Mouse (Mus musculus): Measurements from ENCODE around the gene Washc1. TPM values are rescaled to one million over a fixed set of nuclear protein-coding genes. Genes with fewer than 3 reads are reported as not detected.
A peak's percentile ranks its signal among the peaks of the same experiment; 100 is the strongest.

Washc1 gene
- total and polyA plus RNA-seq, 3 experiments = 20.2 to 44.5 (median 37.0) TPM

DNA sequence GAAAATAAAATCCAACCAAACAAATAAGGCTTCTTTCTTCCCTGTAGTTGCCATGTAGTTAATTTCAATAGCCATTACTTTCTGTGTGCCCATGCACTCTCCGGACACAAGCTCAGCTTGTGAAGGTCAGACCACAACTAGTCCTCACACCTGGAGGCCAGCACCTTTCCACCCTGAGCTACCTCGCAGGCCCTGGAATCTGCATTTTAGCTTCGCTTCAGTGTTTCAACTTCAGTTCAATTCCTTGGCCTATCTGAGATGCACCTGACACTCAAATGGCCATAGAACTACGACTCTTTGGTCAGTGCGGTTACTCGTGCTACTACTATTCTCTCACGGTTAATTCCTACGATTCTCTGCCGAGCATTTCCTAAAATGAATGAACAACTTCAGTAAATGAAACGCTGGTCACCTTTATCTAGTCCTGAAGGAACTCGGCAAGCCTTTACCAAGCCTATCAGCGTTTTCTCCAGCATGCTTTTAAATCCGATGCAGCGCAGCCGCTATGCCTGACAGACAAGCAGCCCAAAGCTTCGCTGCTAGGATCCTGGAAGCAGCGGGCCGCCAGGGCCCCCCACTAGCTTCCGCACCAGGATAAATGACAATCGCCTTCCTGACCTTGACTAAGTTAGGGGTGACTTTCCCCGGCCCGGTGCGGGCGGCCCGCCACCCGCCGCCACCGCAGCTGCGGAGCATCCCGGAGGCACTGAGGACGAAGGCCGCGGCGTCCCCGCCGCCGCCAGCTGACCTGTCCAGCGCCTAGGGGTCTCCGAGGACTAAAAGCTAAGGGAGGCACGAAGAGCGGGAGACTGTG is 10.6 kb upstream of the Washc1 start:
- TF ChIP-seq CTCF (IDR thresholded peaks at IDR 0.05; ENCODE audit: low read depth, low read length) = no peak
- TF ChIP-seq POLR2AphosphoS5 (IDR thresholded peaks at IDR 0.05; ENCODE audit: insufficient replicate concordance, low read depth, low read length) = no peak
- no peak for TF ChIP-seq TAL1 (conservative IDR thresholded peaks at IDR 0.05; ENCODE audit: low read depth, low read length)
- no peak for TF ChIP-seq GATA2 (IDR thresholded peaks at IDR 0.05; ENCODE audit: borderline replicate concordance, low read depth, low read length)
- no peak for TF ChIP-seq GATA1 (IDR thresholded peaks at IDR 0.05; ENCODE audit: borderline replicate concordance, low read length)
- peaks cover 24% of the 10 kb centered on the region for H3K36me3 ChIP-seq (replicated peaks)
- H3K9me3 ChIP-seq (replicated peaks) = no peaks in the 10 kb centered on the region
- no peak for DNase-seq (ENCODE audit: low spot score)
- H3K27me3 ChIP-seq (ENCODE audit: insufficient read depth, low read length) = no peaks in the 10 kb centered on the region
- no peak for ATAC-seq (ENCODE audit: extremely low read depth, insufficient number of reproducible peaks, low FRiP score, poor library complexity, severe bottlenecking)
- H3K4me3 ChIP-seq (ENCODE audit: low read depth, low read length) = peak overlapping the region; percentile 92
- peaks cover 45% of the 10 kb centered on the region for H3K4me1 ChIP-seq (ENCODE audit: insufficient read depth, low read depth, low read length)

DNA sequence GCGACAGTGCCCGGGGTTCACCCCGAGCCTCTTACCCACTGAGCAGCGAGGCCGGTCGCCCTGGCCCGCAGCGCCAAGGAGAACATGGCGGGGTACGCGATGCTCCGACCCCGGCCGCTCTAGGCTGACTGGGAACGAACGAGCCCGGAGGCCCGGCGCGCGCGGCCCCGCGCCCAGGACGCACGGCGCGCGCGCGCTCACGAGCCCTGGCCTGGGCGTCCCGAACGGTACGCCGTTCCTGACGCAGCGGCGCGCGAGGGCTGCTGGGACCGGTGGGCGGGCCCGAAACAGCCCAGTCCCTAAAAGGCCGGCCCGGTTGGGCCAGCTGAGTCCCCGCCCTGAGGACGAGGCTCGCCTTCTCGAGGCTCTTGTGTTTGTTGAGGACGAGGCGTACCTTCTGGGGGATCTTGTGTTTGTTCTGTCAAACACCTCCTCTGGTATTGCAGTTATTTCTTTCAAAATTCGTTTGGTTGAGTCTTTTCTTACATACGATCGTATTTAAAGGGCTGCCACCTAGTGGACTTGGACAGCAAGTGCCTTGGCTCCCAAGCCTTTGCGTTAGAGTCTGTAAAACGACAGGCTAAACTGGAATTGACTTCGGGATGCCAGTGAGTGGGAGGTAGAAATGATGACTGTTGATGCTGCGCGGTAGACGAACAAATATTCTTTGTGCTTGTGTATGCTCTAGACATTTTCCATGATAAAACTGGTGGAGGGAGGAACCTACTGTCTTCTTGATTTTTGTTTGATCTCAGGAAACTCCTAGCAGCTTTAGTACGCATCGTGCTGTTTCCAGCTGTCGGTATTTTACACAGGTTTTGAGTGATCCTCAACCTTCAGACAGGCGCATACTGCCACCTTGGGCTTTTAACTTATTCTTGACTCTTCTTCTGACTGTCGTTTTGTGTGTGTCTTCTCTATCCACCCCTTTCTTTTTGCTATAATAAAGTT is 9.7 kb upstream of the Washc1 start, which contains the start of gene Ndufv2:
TSS of gene Ndufv2 (minus strand) at position 180 of the 951 bp plus-strand sequence.
- TF ChIP-seq TAL1 (conservative IDR thresholded peaks at IDR 0.05; ENCODE audit: low read depth, low read length) (no peak), GATA2 (IDR thresholded peaks at IDR 0.05; ENCODE audit: borderline replicate concordance, low read depth, low read length) (no peak), CTCF (IDR thresholded peaks at IDR 0.05; ENCODE audit: low read depth, low read length) (peak; percentile 56; the same call in 1 of the 2 replicates)
- peak within 1 kb of the TSS; percentile 92 for H3K4me3 ChIP-seq (ENCODE audit: low read depth, low read length)
- H3K9me3 ChIP-seq (replicated peaks) = no peaks in the 10 kb centered on the region
- DNase-seq (ENCODE audit: low spot score) = peak; percentile 89
- H3K27me3 ChIP-seq (ENCODE audit: insufficient read depth, low read length) = no peaks in the 10 kb centered on the region
- ATAC-seq (ENCODE audit: extremely low read depth, insufficient number of reproducible peaks, low FRiP score, poor library complexity, severe bottlenecking) = peak; percentile 95
- peaks cover 43% of the 10 kb centered on the region for H3K4me1 ChIP-seq (ENCODE audit: insufficient read depth, low read depth, low read length)
- peaks cover 21% of the 10 kb centered on the region for H3K36me3 ChIP-seq (replicated peaks)

DNA sequence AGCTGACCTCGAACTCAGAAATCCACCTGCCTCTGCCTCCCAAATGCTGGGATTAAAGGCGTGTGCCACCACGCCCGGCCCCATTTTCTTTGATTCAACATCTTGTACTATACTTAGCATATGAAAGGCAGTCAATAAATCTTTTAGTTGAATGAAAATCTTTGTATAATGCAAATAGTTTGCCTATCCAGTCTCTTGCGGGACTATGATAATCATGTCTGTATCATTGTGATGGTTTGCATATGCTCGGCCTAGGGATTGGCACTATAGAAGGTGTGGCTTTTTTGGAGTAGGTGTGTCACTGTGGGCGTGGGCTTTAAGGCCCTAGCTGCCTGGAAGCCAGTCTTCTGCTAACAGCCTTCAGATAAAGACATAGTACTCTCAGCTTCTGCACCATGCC is 7.3 kb upstream of the Washc1 start:
- ATAC-seq (ENCODE audit: extremely low read depth, insufficient number of reproducible peaks, low FRiP score, poor library complexity, severe bottlenecking) (no peak), DNase-seq (ENCODE audit: low spot score) (no peak)
- Histone ChIP-seq H3K27me3 (ENCODE audit: insufficient read depth, low read length) (no peaks in the 10 kb centered on the region), H3K36me3 (replicated peaks) (peaks cover 4% of the 10 kb centered on the region), H3K9me3 (replicated peaks) (no peaks in the 10 kb centered on the region), H3K4me3 (ENCODE audit: low read depth, low read length) (no peak overlapping the region), H3K4me1 (ENCODE audit: insufficient read depth, low read depth, low read length) (peaks cover 39% of the 10 kb centered on the region)
- TF ChIP-seq TAL1 (conservative IDR thresholded peaks at IDR 0.05; ENCODE audit: low read depth, low read length) = no peak
- TF ChIP-seq CTCF (IDR thresholded peaks at IDR 0.05; ENCODE audit: low read depth, low read length) = no peak
- TF ChIP-seq POLR2AphosphoS5 (IDR thresholded peaks at IDR 0.05; ENCODE audit: insufficient replicate concordance, low read depth, low read length) = no peak
- no peak for TF ChIP-seq GATA1 (IDR thresholded peaks at IDR 0.05; ENCODE audit: borderline replicate concordance, low read length)
- TF ChIP-seq GATA2 (IDR thresholded peaks at IDR 0.05; ENCODE audit: borderline replicate concordance, low read depth, low read length) = no peak

DNA sequence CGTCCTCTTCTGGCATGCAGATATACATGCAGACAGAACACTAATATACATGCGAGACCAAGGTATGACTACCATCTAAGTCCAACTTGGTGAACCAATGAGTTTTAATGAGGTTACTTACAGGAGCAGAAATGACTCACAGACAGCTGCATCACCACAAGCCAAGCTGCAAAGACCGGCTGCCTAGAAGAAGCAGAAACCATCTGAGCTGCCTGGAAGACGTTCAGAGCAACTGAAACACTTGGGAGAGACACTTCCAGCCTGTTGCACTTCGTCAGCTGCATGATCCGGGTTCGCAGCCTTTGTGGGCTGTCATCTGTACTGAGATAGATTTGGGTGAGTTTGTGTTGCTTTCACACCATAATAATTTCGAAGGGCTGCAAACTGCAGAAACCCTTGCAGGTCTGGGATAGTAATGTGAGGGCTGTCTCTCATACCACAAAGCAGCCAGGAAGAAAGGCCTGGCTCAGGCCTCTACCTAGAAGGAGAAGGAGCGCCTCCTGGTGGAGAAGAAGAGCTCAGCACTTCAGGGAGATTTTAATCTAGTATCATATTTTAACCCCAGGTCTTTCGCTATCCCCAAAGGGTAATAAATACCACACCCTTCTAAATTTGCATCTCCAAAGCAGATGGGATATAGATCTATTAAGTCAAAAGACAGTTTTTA is 4.6 kb upstream of the Washc1 start:
- no peak for ATAC-seq (ENCODE audit: extremely low read depth, insufficient number of reproducible peaks, low FRiP score, poor library complexity, severe bottlenecking)
- Histone ChIP-seq H3K9me3 (replicated peaks) (no peaks in the 10 kb centered on the region), H3K4me3 (ENCODE audit: low read depth, low read length) (no peak overlapping the region), H3K36me3 (replicated peaks) (no peaks in the 10 kb centered on the region), H3K27me3 (ENCODE audit: insufficient read depth, low read length) (no peaks in the 10 kb centered on the region), H3K4me1 (ENCODE audit: insufficient read depth, low read depth, low read length) (peaks cover 41% of the 10 kb centered on the region)
- TF ChIP-seq GATA1 (IDR thresholded peaks at IDR 0.05; ENCODE audit: borderline replicate concordance, low read length) = no peak
- TF ChIP-seq POLR2AphosphoS5 (IDR thresholded peaks at IDR 0.05; ENCODE audit: insufficient replicate concordance, low read depth, low read length) = no peak
- TF ChIP-seq CTCF (IDR thresholded peaks at IDR 0.05; ENCODE audit: low read depth, low read length) = peak; percentile 76
- TF ChIP-seq GATA2 (IDR thresholded peaks at IDR 0.05; ENCODE audit: borderline replicate concordance, low read depth, low read length) = no peak
- TF ChIP-seq TAL1 (conservative IDR thresholded peaks at IDR 0.05; ENCODE audit: low read depth, low read length) = no peak
- DNase-seq (ENCODE audit: low spot score) = no peak

DNA sequence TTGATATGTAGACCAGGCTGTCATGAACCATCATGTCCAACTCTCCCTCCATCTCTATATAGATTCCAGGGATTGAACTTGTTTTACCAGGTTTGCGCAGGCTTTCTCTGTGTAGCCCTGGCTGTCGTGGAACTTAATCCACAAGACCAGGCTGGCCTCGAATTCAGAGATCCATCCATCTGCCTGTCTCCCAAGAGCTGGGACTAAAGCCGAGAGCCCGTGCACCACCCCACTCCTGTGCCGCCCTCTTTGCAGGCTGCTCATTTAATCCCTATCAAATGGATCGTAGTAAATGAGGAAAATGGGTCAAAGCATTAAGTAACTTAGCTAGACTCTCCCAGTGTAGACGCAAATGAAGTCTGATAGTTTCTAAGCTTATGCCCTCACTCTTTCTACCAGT is 3.9 kb upstream of the Washc1 start:
- ATAC-seq (ENCODE audit: extremely low read depth, insufficient number of reproducible peaks, low FRiP score, poor library complexity, severe bottlenecking) (no peak), DNase-seq (ENCODE audit: low spot score) (no peak)
- Histone ChIP-seq H3K4me1 (ENCODE audit: insufficient read depth, low read depth, low read length) (peaks cover 43% of the 10 kb centered on the region), H3K9me3 (replicated peaks) (no peaks in the 10 kb centered on the region), H3K4me3 (ENCODE audit: low read depth, low read length) (no peak overlapping the region), H3K27me3 (ENCODE audit: insufficient read depth, low read length) (no peaks in the 10 kb centered on the region), H3K36me3 (replicated peaks) (peaks cover under 1% of the 10 kb centered on the region)
- TF ChIP-seq TAL1 (conservative IDR thresholded peaks at IDR 0.05; ENCODE audit: low read depth, low read length) (no peak), GATA1 (IDR thresholded peaks at IDR 0.05; ENCODE audit: borderline replicate concordance, low read length) (no peak), CTCF (IDR thresholded peaks at IDR 0.05; ENCODE audit: low read depth, low read length) (no peak), GATA2 (IDR thresholded peaks at IDR 0.05; ENCODE audit: borderline replicate concordance, low read depth, low read length) (no peak), POLR2AphosphoS5 (IDR thresholded peaks at IDR 0.05; ENCODE audit: insufficient replicate concordance, low read depth, low read length) (no peak)

All from G1E (cell line).